Mouse (Mus musculus) liver, embryonic 14.5 days (tissue): Measurements from ENCODE around the gene Kalrn.

Experiments used
- CTCF ChIP-seq: IDR thresholded peaks from 2 replicates; pipeline ENCODE4 v1.5.1; 2016; ENCODE audit warnings: antibody characterized with exemption, low read depth, control low read depth
- EP300 ChIP-seq: IDR thresholded peaks from 2 replicates; pipeline ENCODE4 v1.6.1; 2016; ENCODE audit warnings: antibody characterized with exemption, low read depth

DNA sequence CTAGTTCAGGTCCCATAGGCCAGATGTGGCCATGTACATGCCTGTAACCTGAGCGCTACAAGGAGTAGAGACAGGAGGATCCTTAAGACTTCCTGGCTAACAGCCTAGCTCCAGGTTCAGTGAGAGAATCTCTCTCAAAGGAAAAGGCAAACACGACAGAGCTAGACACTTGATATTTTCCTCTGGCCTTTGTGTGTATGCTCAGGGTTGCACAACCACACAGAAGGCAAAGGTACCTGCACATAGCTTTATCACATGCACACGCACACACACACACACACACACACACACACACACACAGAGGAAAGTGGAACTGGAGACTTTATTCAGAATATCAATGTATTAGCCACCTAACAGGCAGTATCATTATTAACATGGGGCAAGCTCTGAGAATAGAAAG is 219.3 kb downstream of the Kalrn start:
- TF ChIP-seq EP300: no peak
- no peak for TF ChIP-seq CTCF
